Mouse (Mus musculus) limb, embryonic 13.5 days (tissue): Measurements from ENCODE around the gene Kirrel3. TPM values are rescaled to one million over a fixed set of nuclear protein-coding genes. Genes with fewer than 3 reads are reported as not detected.
A peak's percentile ranks its signal among the peaks of the same experiment; 100 is the strongest.

Source experiments
- ATAC-seq: fragments of 200-750 bp; cut with Nextera tagmentation; 2 replicates; pipeline ENCODE4 v1.8.0; 2017; ENCODE audit warnings: low read depth, moderate number of reproducible peaks, moderate TSS enrichment; ENCODE audit not compliant: low FRiP score
- H3K27ac ChIP-seq: fragments of 300-500 bp; sonication (generic); 2 replicates; pipeline ENCODE4 v1.5.1; 2015; ENCODE audit warnings: inconsistent platforms, mild to moderate bottlenecking, moderate library complexity
- H3K27me3 ChIP-seq: fragments of 300-500 bp; sonication (generic); 2 replicates; pipeline ENCODE4 v1.6.1; 2015; ENCODE audit warnings: mild to moderate bottlenecking, inconsistent platforms
- H3K36me3 ChIP-seq: fragments of 300-500 bp; sonication (generic); 2 replicates; pipeline ENCODE4 v1.6.1; 2015; ENCODE audit warnings: inconsistent platforms, mild to moderate bottlenecking, moderate library complexity
- H3K4me1 ChIP-seq: fragments of 300-500 bp; sonication (generic); 2 replicates; pipeline ENCODE4 v1.6.1; 2015; ENCODE audit warnings: inconsistent platforms
- H3K4me2 ChIP-seq: fragments of 300-500 bp; sonication (generic); replicated peaks from 2 replicates; pipeline ENCODE4 v1.6.1; 2015; ENCODE audit warnings: inconsistent platforms, mild to moderate bottlenecking, moderate library complexity
- H3K4me3 ChIP-seq: fragments of 300-500 bp; sonication (generic); 2 replicates; pipeline ENCODE4 v1.5.1; 2015; ENCODE audit warnings: moderate library complexity, mild to moderate bottlenecking, inconsistent platforms
- H3K9ac ChIP-seq: fragments of 300-500 bp; sonication (generic); 2 replicates; pipeline ENCODE4 v1.6.1; 2015; ENCODE audit warnings: mild to moderate bottlenecking, inconsistent platforms
- H3K9me3 ChIP-seq: fragments of 300-500 bp; sonication (generic); 2 replicates; pipeline ENCODE4 v1.6.1; 2016; ENCODE audit warnings: inconsistent platforms
- WGBS: fragments of 180-500 bp; shearing (Covaris S2); methylation state at CpG from one replicate; pipeline ENCODE4 v1.1.7; 2015; 5-methylcytosine and 5-hydroxymethylcytosine counted together
- polyA plus RNA-seq: library from polyadenylated mRNA; unstranded; fragments of >200 nt; fragmentation: Nextera tagmentation; extraction: Ambion mirVana; gene quantifications from 2 replicates; pipeline ENCODE4 v1.2.1, GENCODE M21; 2015

Kirrel3 gene
- polyA plus RNA-seq, 1 experiment from 2014 or later, result 20.8 TPM

GRCm38 (mm10) chr9:35020015-35020653, 534.4 kb downstream of the Kirrel3 start:
- no peaks in the 10 kb centered on the region for H3K9me3 ChIP-seq
- H3K9ac ChIP-seq, result no peak overlapping the region
- H3K4me3 ChIP-seq, result no peak overlapping the region
- H3K36me3 ChIP-seq, result 0 out of 2 replicates have a peak, but pooled peaks cover 3% of the 10 kb centered on the region
- no peak overlapping the region for H3K4me2 ChIP-seq
- WGBS, result 47% methylated on average over 11 of the region's 11 CpGs
- H3K27me3 ChIP-seq, result peaks cover 24% of the 10 kb centered on the region
- peaks cover 28% of the 10 kb centered on the region for H3K4me1 ChIP-seq
- ATAC-seq, result no peak
- H3K27ac ChIP-seq, result no peak overlapping the region

- H3K4me1 ChIP-seq, result peaks cover 44% of the 10 kb centered on the region
- 92% methylated on average over 1 of the region's 1 CpGs for WGBS
- H3K36me3 ChIP-seq, result 0 out of 2 replicates have a peak, but pooled peaks cover 3% of the 10 kb centered on the region
- H3K27me3 ChIP-seq, result peaks cover 28% of the 10 kb centered on the region
- H3K27ac ChIP-seq, result no peak overlapping the region
- no peak overlapping the region for H3K4me2 ChIP-seq
- H3K9ac ChIP-seq, result no peak overlapping the region
- ATAC-seq, result no peak
- H3K9me3 ChIP-seq, result no peaks in the 10 kb centered on the region
- no peak overlapping the region for H3K4me3 ChIP-seq
Observed at GRCm38 (mm10) chr9:35021744-35022143, 536.0 kb downstream of the Kirrel3 start.

- Histone ChIP-seq H3K9me3 (no peaks in the 10 kb centered on the region), H3K27me3 (peaks cover 36% of the 10 kb centered on the region), H3K4me1 (peaks cover 29% of the 10 kb centered on the region), H3K36me3 (0 out of 2 replicates have a peak, but pooled peaks cover 3% of the 10 kb centered on the region), H3K27ac (no peak overlapping the region), H3K4me2 (peak overlapping the region; percentile 68), H3K9ac (peak overlapping the region; percentile 59), H3K4me3 (peak overlapping the region; percentile 39)
- 4% methylated on average over 25 of the region's 25 CpGs for WGBS
- no peak for ATAC-seq
Observed at GRCm38 (mm10) chr9:35024591-35025496, 539.1 kb downstream of the Kirrel3 start.

GRCm38 (mm10) chr9:35026311-35026710, 540.6 kb downstream of the Kirrel3 start:
- no peak overlapping the region for H3K4me3 ChIP-seq
- no peak for ATAC-seq
- no peaks in the 10 kb centered on the region for H3K9me3 ChIP-seq
- 64% methylated on average over 6 of the region's 6 CpGs for WGBS
- peaks cover 36% of the 10 kb centered on the region for H3K27me3 ChIP-seq
- H3K9ac ChIP-seq, result no peak overlapping the region
- H3K4me2 ChIP-seq, result no peak overlapping the region
- H3K27ac ChIP-seq, result no peak overlapping the region
- peaks cover 22% of the 10 kb centered on the region for H3K4me1 ChIP-seq
- H3K36me3 ChIP-seq, result 0 out of 2 replicates have a peak, but pooled peaks cover 3% of the 10 kb centered on the region

- peaks cover 36% of the 10 kb centered on the region for H3K27me3 ChIP-seq
- ATAC-seq, result no peak
- no peak overlapping the region for H3K4me3 ChIP-seq
- H3K9me3 ChIP-seq, result no peaks in the 10 kb centered on the region
- H3K4me1 ChIP-seq, result peaks cover 26% of the 10 kb centered on the region
- H3K9ac ChIP-seq, result no peak overlapping the region
- H3K27ac ChIP-seq, result no peak overlapping the region
- 0 out of 2 replicates have a peak, but pooled peaks cover 3% of the 10 kb centered on the region for H3K36me3 ChIP-seq
- H3K4me2 ChIP-seq, result no peak overlapping the region
- 56% methylated on average over 6 of the region's 6 CpGs for WGBS
Observed at GRCm38 (mm10) chr9:35026897-35027311, 541.2 kb downstream of the Kirrel3 start.

GRCm38 (mm10) chr9:35027382-35027997, 541.8 kb downstream of the Kirrel3 start:
- H3K27ac ChIP-seq, result no peak overlapping the region
- H3K4me3 ChIP-seq, result no peak overlapping the region
- H3K4me1 ChIP-seq, result peaks cover 27% of the 10 kb centered on the region
- no peak overlapping the region for H3K4me2 ChIP-seq
- 0 out of 2 replicates have a peak, but pooled peaks cover 3% of the 10 kb centered on the region for H3K36me3 ChIP-seq
- no peak for ATAC-seq
- no peaks in the 10 kb centered on the region for H3K9me3 ChIP-seq
- no peak overlapping the region for H3K9ac ChIP-seq
- 74% methylated on average over 6 of the region's 6 CpGs for WGBS
- peaks cover 36% of the 10 kb centered on the region for H3K27me3 ChIP-seq

- 74% methylated on average over 5 of the region's 5 CpGs for WGBS
- no peak overlapping the region for H3K27ac ChIP-seq
- no peak overlapping the region for H3K4me2 ChIP-seq
- ATAC-seq, result no peak
- H3K4me1 ChIP-seq, result peaks cover 19% of the 10 kb centered on the region
- H3K9ac ChIP-seq, result no peak overlapping the region
- H3K9me3 ChIP-seq, result no peaks in the 10 kb centered on the region
- H3K4me3 ChIP-seq, result no peak overlapping the region
- H3K36me3 ChIP-seq, result 0 out of 2 replicates have a peak, but pooled peaks cover 8% of the 10 kb centered on the region
- H3K27me3 ChIP-seq, result peaks cover 14% of the 10 kb centered on the region; the same call in 1 of the 2 replicates
Observed at GRCm38 (mm10) chr9:35030823-35031222, 545.1 kb downstream of the Kirrel3 start.

GRCm38 (mm10) chr9:35032457-35032856, 546.8 kb downstream of the Kirrel3 start:
- H3K4me1 ChIP-seq, result peaks cover 8% of the 10 kb centered on the region; the same call in 1 of the 2 replicates
- H3K36me3 ChIP-seq, result 0 out of 2 replicates have a peak, but pooled peaks cover 8% of the 10 kb centered on the region
- H3K9ac ChIP-seq, result no peak overlapping the region
- H3K27me3 ChIP-seq, result 0 out of 2 replicates have a peak, but pooled peaks cover 11% of the 10 kb centered on the region
- 73% methylated on average over 6 of the region's 6 CpGs for WGBS
- H3K4me3 ChIP-seq, result no peak overlapping the region
- no peak for ATAC-seq
- no peaks in the 10 kb centered on the region for H3K9me3 ChIP-seq
- H3K4me2 ChIP-seq, result no peak overlapping the region
- H3K27ac ChIP-seq, result no peak overlapping the region

GRCm38 (mm10) chr9:35035074-35035473, 549.4 kb downstream of the Kirrel3 start:
- H3K9ac ChIP-seq, result no peak overlapping the region
- H3K36me3 ChIP-seq, result 0 out of 2 replicates have a peak, but pooled peaks cover 7% of the 10 kb centered on the region
- no peak for ATAC-seq
- H3K9me3 ChIP-seq, result no peaks in the 10 kb centered on the region
- no peak overlapping the region for H3K4me3 ChIP-seq
- 46% methylated on average over 14 of the region's 14 CpGs for WGBS
- no peak overlapping the region for H3K4me2 ChIP-seq
- H3K4me1 ChIP-seq, result peaks cover 17% of the 10 kb centered on the region; the same call in 1 of the 2 replicates
- H3K27ac ChIP-seq, result no peak overlapping the region
- H3K27me3 ChIP-seq, result no peaks in the 10 kb centered on the region

- no peak for ATAC-seq
- WGBS, result 68% methylated on average over 7 of the region's 7 CpGs
- Histone ChIP-seq H3K9me3 (no peaks in the 10 kb centered on the region), H3K4me1 (peaks cover 22% of the 10 kb centered on the region), H3K27me3 (no peaks in the 10 kb centered on the region), H3K36me3 (no peaks in the 10 kb centered on the region), H3K4me2 (no peak overlapping the region), H3K4me3 (no peak overlapping the region), H3K27ac (no peak overlapping the region), H3K9ac (no peak overlapping the region)
Observed at GRCm38 (mm10) chr9:35038922-35039586, 553.4 kb downstream of the Kirrel3 start.

- H3K4me2 ChIP-seq, result no peak overlapping the region
- no peak overlapping the region for H3K4me3 ChIP-seq
- H3K36me3 ChIP-seq, result no peaks in the 10 kb centered on the region
- 64% methylated on average over 5 of the region's 5 CpGs for WGBS
- ATAC-seq, result no peak
- peaks cover 30% of the 10 kb centered on the region for H3K4me1 ChIP-seq
- H3K27me3 ChIP-seq, result no peaks in the 10 kb centered on the region
- no peak overlapping the region for H3K9ac ChIP-seq
- H3K27ac ChIP-seq, result 0 out of 2 replicates have a peak overlapping the region, but pooled peaks have one; percentile 10
- H3K9me3 ChIP-seq, result no peaks in the 10 kb centered on the region
Observed at GRCm38 (mm10) chr9:35039846-35040245, 554.2 kb downstream of the Kirrel3 start.
